Mouse (Mus musculus) heart, embryonic 13.5 days (tissue): ENCODE measurements around the gene Ift80. TPM values are rescaled to one million over a fixed set of nuclear protein-coding genes. Genes with fewer than 3 reads are reported as not detected.
A peak's percentile ranks its signal among the peaks of the same experiment; 100 is the strongest.
"Not testable (repeated sequence)": the region's sequence is repeated elsewhere in the genome, so short reads cannot be mapped to it uniquely, and the experiment has no call there.

Experiments used
- ATAC-seq: fragments of 200-750 bp; cut with Nextera tagmentation; 2 replicates; pipeline ENCODE4 v1.8.0; 2017; ENCODE audit warnings: moderate TSS enrichment; ENCODE audit not compliant: insufficient number of reproducible peaks, low FRiP score, low TSS enrichment; ENCODE audit errors: extremely low read depth
- H3K27ac ChIP-seq: fragments of 300-500 bp; sonication (generic); replicated peaks from 2 replicates; pipeline ENCODE4 v1.5.1; 2015; ENCODE audit warnings: moderate library complexity, mild to moderate bottlenecking, inconsistent platforms
- H3K27me3 ChIP-seq: fragments of 300-500 bp; sonication (generic); replicated peaks from 2 replicates; pipeline ENCODE4 v1.6.1; 2015; ENCODE audit warnings: mild to moderate bottlenecking, inconsistent platforms
- H3K36me3 ChIP-seq: fragments of 300-500 bp; sonication (generic); 2 replicates; pipeline ENCODE4 v1.6.1; 2015; ENCODE audit warnings: mild to moderate bottlenecking, inconsistent platforms
- H3K4me1 ChIP-seq: fragments of 300-500 bp; sonication (generic); 2 replicates; pipeline ENCODE4 v1.6.1; 2015; ENCODE audit warnings: inconsistent platforms
- H3K4me2 ChIP-seq: fragments of 300-500 bp; sonication (generic); 2 replicates; pipeline ENCODE4 v1.6.1; 2015; ENCODE audit warnings: inconsistent platforms, mild to moderate bottlenecking, moderate library complexity
- H3K4me3 ChIP-seq: fragments of 300-500 bp; sonication (generic); 2 replicates; pipeline ENCODE4 v1.5.1; 2015; ENCODE audit warnings: moderate library complexity, mild to moderate bottlenecking, inconsistent platforms
- H3K9ac ChIP-seq: fragments of 300-500 bp; sonication (generic); 2 replicates; pipeline ENCODE4 v1.6.1; 2015; ENCODE audit warnings: inconsistent platforms, mild to moderate bottlenecking, moderate library complexity
- H3K9me3 ChIP-seq: fragments of 300-500 bp; sonication (generic); 2 replicates; pipeline ENCODE4 v1.6.1; 2016; ENCODE audit warnings: inconsistent platforms
- WGBS: fragments of 180-500 bp; shearing (Covaris S2); methylation state at CpG from one replicate; pipeline ENCODE4 v1.1.7; 2015; ENCODE audit warnings: mixed read lengths; 5-methylcytosine and 5-hydroxymethylcytosine counted together
- polyA plus RNA-seq: library from polyadenylated mRNA; unstranded; fragments of >200 nt; fragmentation: Nextera tagmentation; extraction: Ambion mirVana; gene quantifications from 2 replicates; pipeline ENCODE4 v1.2.1, GENCODE M21; 2015

Gene Ift80
- polyA plus RNA-seq, 1 experiment from 2014 or later, result 7.4 TPM

DNA sequence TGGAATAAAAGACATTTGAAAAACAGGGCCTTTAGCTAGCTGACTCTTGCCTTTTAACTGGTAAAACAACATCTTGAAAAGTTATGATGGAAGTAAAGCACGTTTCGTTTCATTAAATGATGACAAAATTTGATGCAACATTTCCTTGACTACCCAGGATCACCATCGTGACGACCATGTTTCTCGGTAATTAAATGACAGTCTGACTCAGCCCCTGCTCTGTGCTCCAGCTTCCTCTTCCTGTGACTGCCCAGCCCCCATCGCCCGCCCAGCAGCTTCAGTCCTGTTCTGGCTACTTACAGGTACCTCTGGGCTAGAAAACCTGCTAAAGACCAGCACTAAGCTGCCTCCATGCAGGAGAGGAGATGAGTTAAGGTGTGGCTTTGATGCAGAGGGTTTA is 70.1 kb downstream of the Ift80 start:
- WGBS, result 82% methylated on average over 7 of the region's 7 CpGs
- H3K9me3 ChIP-seq, result peaks cover 2% of the 10 kb centered on the region
- H3K4me1 ChIP-seq, result no peaks in the 10 kb centered on the region
- no peak overlapping the region for H3K9ac ChIP-seq
- no peak overlapping the region for H3K4me3 ChIP-seq
- no peak overlapping the region for H3K4me2 ChIP-seq
- H3K36me3 ChIP-seq, result peaks cover 18% of the 10 kb centered on the region
- ATAC-seq, result no peak
- no peak overlapping the region for H3K27ac ChIP-seq
- H3K27me3 ChIP-seq, result no peaks in the 10 kb centered on the region

- Histone ChIP-seq H3K9ac (no peak overlapping the region), H3K4me1 (no peaks in the 10 kb centered on the region), H3K27me3 (no peaks in the 10 kb centered on the region), H3K4me3 (no peak overlapping the region), H3K9me3 (no peaks in the 10 kb centered on the region), H3K27ac (no peak overlapping the region), H3K4me2 (no peak overlapping the region), H3K36me3 (peaks cover 13% of the 10 kb centered on the region)
- 60% methylated on average over 9 of the region's 9 CpGs for WGBS
- no peak for ATAC-seq
Observed at GRCm38 (mm10) chr3:68928619-68929018, 75.8 kb downstream of the Ift80 start.

GRCm38 (mm10) chr3:68907509-68907908 is 96.9 kb downstream of the Ift80 start:
- Histone ChIP-seq H3K36me3 (peaks cover 8% of the 10 kb centered on the region; the same call in 1 of the 2 replicates), H3K4me2 (no peak overlapping the region), H3K4me1 (no peaks in the 10 kb centered on the region), H3K27ac (no peak overlapping the region), H3K27me3 (no peaks in the 10 kb centered on the region), H3K9ac (no peak overlapping the region), H3K9me3 (no peaks in the 10 kb centered on the region), H3K4me3 (no peak overlapping the region)
- 71% methylated on average over 4 of the region's 4 CpGs for WGBS
- no peak for ATAC-seq

DNA sequence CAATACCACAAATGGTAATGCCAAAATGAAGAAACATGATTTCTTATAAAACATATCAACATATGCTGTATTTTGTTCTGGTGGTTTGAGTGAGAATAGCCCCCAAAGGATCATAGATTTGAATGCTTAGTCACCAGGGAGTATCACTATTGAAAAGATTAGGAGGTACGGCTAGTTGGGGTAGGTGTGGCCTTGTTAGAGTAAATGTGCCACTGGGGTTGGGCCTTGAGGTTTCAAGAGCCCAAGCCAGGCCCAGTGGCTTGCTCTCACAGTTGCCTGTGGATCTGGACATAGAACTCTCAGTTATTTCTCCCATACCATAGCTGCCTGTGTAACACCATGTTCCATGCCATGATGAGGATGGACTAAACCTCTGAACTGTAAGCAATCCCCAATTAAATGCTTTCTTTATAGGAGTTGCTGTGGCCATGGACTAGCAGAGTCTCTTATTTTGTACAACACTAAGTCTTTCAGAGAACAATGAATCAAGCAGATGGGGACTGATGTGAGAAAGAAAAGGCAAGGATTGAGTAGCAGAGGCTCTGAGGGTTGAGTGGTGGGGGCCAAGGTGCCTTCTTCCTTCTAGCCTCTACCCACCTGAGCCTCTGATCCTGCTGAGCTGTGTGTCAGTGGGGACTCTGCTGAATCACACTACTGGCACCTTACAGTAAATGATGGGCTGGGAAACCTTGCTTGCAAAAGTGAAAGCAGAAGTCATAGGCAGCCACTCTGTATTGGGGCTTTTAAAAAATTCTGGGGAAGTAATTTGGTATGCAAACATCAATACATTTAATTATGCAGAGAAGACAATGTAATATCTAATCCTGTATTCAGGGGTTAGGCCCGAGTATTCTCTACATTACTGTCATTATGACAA is 99.2 kb downstream of the Ift80 start:
- 67% methylated on average over 2 of the region's 2 CpGs for WGBS
- ATAC-seq, result no peak
- H3K9ac ChIP-seq, result no peak overlapping the region

DNA sequence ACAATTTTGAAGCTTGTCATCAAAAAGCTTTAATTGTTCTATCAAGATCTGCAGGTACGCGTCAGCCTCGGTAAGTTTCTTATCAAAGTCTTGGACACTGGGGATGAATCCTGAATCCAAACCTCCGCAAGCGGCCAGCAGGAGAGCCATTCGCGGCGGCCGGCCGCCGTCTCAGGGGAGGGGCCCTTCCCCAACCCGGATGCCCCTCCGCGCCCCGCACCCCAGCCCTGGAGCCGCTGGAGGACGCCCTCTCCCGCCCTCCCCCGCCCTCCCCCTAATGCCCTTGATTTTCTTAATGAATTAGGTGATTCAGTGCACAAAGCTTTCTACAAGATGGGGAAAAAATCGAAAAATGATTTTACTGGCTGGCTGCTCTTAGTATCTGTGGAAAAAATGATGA is 101.7 kb downstream of the Ift80 start:
- H3K4me2 ChIP-seq, H3K9me3 ChIP-seq, H3K4me3 ChIP-seq, H3K27me3 ChIP-seq, H3K9ac ChIP-seq, ATAC-seq, H3K4me1 ChIP-seq, H3K27ac ChIP-seq, H3K36me3 ChIP-seq: not testable (repeated sequence)
- WGBS, result 85% methylated on average over 20 of the region's 20 CpGs

More for the DNA sequence above, 99.2 kb downstream of the Ift80 start:
- Histone ChIP-seq H3K27ac (no peak overlapping the region), H3K9me3 (no peaks in the 10 kb centered on the region), H3K36me3 (no peaks in the 10 kb centered on the region), H3K27me3 (no peaks in the 10 kb centered on the region), H3K4me1 (no peaks in the 10 kb centered on the region), H3K4me3 (no peak overlapping the region), H3K4me2 (no peak overlapping the region)

DNA sequence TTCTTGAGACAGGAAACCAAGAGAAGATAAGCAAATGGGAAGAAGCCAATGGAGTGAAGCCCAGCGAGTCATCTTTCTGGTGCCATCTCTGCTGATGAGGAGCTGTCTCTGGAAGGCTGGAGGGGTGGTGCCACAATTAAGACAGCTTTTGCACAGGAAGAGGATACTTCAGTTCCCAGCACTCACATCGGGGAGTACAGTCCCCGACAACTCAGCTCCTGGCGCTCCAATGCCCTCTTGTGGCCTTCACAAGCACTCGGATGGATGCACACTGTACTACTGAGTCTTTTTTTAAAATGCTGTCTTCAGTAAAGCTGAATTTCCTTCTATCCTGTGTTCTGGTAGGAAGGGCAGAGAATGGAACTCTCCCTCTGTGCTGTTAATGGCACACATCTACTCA is 107.2 kb downstream of the Ift80 start:
- no peak for ATAC-seq
- no peak overlapping the region for H3K9ac ChIP-seq
- peaks cover 6% of the 10 kb centered on the region for H3K36me3 ChIP-seq

DNA sequence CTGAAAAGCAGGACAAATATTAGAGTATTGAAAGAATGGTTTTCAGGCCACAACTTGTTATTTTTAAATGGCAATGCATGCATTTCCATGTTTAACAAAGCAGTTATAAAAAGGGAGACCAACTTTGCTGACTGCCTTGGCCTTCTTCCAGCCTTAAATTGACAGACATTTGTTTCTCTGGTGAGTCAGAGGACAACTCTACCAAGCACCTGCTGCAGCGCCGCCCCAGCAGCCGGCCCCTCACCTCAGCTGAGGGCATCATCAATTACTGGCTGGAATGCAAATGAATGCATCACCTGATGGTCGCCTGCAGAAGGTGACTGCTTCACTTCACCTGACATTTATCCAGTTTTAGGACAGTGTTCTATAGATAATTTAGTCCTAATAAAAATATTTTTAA is 108.9 kb downstream of the Ift80 start:
- ATAC-seq, result no peak
- Histone ChIP-seq H3K27me3 (no peaks in the 10 kb centered on the region), H3K36me3 (peaks cover 6% of the 10 kb centered on the region), H3K9me3 (no peaks in the 10 kb centered on the region), H3K9ac (no peak overlapping the region), H3K4me3 (no peak overlapping the region), H3K4me2 (no peak overlapping the region), H3K4me1 (no peaks in the 10 kb centered on the region), H3K27ac (no peak overlapping the region)
- WGBS, result 75% methylated on average over 4 of the region's 4 CpGs

More for the DNA sequence above, 107.2 kb downstream of the Ift80 start:
- Histone ChIP-seq H3K27me3 (no peaks in the 10 kb centered on the region), H3K4me2 (no peak overlapping the region), H3K4me1 (no peaks in the 10 kb centered on the region), H3K27ac (no peak overlapping the region), H3K4me3 (no peak overlapping the region), H3K9me3 (no peaks in the 10 kb centered on the region)
- 71% methylated on average over 5 of the region's 5 CpGs for WGBS

GRCm38 (mm10) chr3:68886845-68887244 is 117.5 kb downstream of the Ift80 start:
- no peaks in the 10 kb centered on the region for H3K9me3 ChIP-seq
- ATAC-seq, result no peak
- H3K4me1 ChIP-seq, result no peaks in the 10 kb centered on the region
- WGBS, result 86% methylated on average over 5 of the region's 5 CpGs
- no peaks in the 10 kb centered on the region for H3K27me3 ChIP-seq
- no peak overlapping the region for H3K4me2 ChIP-seq
- no peak overlapping the region for H3K9ac ChIP-seq
- H3K36me3 ChIP-seq, result no peaks in the 10 kb centered on the region
- no peak overlapping the region for H3K4me3 ChIP-seq
- H3K27ac ChIP-seq, result no peak overlapping the region

- no peak overlapping the region for H3K27ac ChIP-seq
- peaks cover 2% of the 10 kb centered on the region; the same call in 1 of the 2 replicates for H3K4me1 ChIP-seq
- no peaks in the 10 kb centered on the region for H3K36me3 ChIP-seq
- no peak for ATAC-seq
- no peak overlapping the region for H3K4me3 ChIP-seq
- no peak overlapping the region for H3K4me2 ChIP-seq
- no peaks in the 10 kb centered on the region for H3K9me3 ChIP-seq
- 78% methylated on average over 2 of the region's 2 CpGs for WGBS
- H3K27me3 ChIP-seq, result peaks cover 7% of the 10 kb centered on the region
- no peak overlapping the region for H3K9ac ChIP-seq
Observed at GRCm38 (mm10) chr3:68874079-68874478, 130.3 kb downstream of the Ift80 start.

DNA sequence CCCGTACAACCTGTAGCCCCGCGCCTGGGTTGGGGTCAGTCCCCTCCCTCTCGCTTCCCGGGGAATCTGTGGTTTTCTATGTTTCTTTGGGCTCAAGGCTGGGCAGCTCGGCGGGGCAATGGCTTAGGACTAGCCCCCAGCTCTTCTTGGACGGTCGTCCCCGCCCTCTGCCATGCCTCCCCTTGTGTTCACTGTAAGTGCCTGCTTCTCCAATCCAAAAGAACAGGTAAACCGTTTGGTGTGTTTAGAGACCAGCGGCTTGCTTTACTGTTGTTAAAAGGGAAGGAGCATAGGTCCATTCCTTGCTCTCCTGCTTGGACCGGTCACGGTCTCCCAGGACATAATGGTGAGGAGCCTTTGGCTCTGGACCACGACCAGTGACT is 133.8 kb downstream of the Ift80 start:
- H3K4me3 ChIP-seq, result peak overlapping the region; percentile 73
- WGBS, result 4% methylated on average over 15 of the region's 15 CpGs
- peaks cover 18% of the 10 kb centered on the region for H3K4me1 ChIP-seq
- no peak overlapping the region for H3K27ac ChIP-seq
- no peaks in the 10 kb centered on the region for H3K9me3 ChIP-seq
- no peaks in the 10 kb centered on the region for H3K36me3 ChIP-seq
- peak overlapping the region; percentile 99 for H3K4me2 ChIP-seq
- no peak for ATAC-seq
- H3K9ac ChIP-seq, result peak overlapping the region; percentile 82
- peaks cover 23% of the 10 kb centered on the region for H3K27me3 ChIP-seq

GRCm38 (mm10) chr3:68869691-68870567 is 134.4 kb downstream of the Ift80 start:
- H3K9me3 ChIP-seq, result no peaks in the 10 kb centered on the region
- peak overlapping the region; percentile 99 for H3K4me2 ChIP-seq
- peaks cover 23% of the 10 kb centered on the region for H3K27me3 ChIP-seq
- under 1% methylated on average over 96 of the region's 96 CpGs for WGBS
- peak; percentile 37; the same call in 1 of the 2 replicates for ATAC-seq
- no peaks in the 10 kb centered on the region for H3K36me3 ChIP-seq
- peaks cover 18% of the 10 kb centered on the region for H3K4me1 ChIP-seq
- H3K4me3 ChIP-seq, result peak overlapping the region; percentile 73
- peak overlapping the region; percentile 82 for H3K9ac ChIP-seq
- peak overlapping the region; percentile 49 for H3K27ac ChIP-seq
